Mouse (Mus musculus): ENCODE results near the gene Gm5431. TPM values are rescaled to one million over a fixed set of nuclear protein-coding genes. Genes with fewer than 3 reads are reported as not detected.
A peak's percentile ranks its signal among the peaks of the same experiment; 100 is the strongest.

Gene Gm5431
- polyA plus RNA-seq, 1 experiment from 2014 or later = 0.28 TPM

DNA sequence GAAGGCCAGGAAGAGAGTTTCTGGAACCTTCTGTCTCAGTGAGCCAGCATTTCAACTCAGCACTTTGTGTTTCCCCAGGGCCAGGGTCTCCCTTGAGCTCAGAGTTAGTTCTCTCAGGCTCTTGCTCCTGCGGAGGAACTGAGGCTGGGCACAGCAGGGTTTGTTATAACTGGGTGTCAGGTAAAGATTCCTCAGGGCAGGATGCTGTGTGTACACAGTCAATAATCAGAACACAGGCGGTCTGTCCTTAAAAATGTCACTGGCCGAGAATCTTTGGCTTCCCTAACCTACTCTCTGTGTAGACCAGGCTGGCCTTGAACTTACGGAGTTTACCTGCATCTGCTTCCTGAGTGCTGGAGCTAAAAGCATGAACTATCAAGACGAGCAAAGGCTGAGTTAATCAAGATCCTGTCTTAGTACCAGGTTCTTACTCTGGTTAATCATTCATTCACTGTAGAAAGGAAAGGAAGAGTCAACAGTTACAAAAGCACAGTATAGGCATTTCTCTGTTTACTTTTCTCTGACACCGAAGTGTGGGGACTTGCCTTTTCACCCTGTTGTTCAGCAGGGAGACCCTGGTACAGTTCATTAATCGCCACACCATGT is 29.2 kb downstream of the Gm5431 start:
- Histone ChIP-seq H3K27ac (ENCODE audit: low read length) (peak overlapping the region; percentile 88), H3K27me3 (replicated peaks; ENCODE audit: control insufficient read depth, insufficient read depth, low read length) (no peaks in the 10 kb centered on the region), H3K36me3 (ENCODE audit: control insufficient read depth, insufficient read depth, low read length) (no peaks in the 10 kb centered on the region), H3K4me2 (ENCODE audit: low read depth, low read length) (peak overlapping the region; percentile 79), H3K4me3 (ENCODE audit: low read length) (peak overlapping the region; percentile 2; the same call in 1 of the 2 replicates), H3K9me3 (ENCODE audit: control insufficient read depth, low read length) (no peaks in the 10 kb centered on the region), H3K9ac (ENCODE audit: low read depth, low read length) (peak overlapping the region; percentile 70; the same call in 1 of the 2 replicates), H3K4me1 (ENCODE audit: control insufficient read depth, insufficient read depth, low read length) (peaks cover 19% of the 10 kb centered on the region)
- peak; percentile 47 for ATAC-seq
- 54% methylated on average over 7 of the region's 7 CpGs for WGBS

DNA sequence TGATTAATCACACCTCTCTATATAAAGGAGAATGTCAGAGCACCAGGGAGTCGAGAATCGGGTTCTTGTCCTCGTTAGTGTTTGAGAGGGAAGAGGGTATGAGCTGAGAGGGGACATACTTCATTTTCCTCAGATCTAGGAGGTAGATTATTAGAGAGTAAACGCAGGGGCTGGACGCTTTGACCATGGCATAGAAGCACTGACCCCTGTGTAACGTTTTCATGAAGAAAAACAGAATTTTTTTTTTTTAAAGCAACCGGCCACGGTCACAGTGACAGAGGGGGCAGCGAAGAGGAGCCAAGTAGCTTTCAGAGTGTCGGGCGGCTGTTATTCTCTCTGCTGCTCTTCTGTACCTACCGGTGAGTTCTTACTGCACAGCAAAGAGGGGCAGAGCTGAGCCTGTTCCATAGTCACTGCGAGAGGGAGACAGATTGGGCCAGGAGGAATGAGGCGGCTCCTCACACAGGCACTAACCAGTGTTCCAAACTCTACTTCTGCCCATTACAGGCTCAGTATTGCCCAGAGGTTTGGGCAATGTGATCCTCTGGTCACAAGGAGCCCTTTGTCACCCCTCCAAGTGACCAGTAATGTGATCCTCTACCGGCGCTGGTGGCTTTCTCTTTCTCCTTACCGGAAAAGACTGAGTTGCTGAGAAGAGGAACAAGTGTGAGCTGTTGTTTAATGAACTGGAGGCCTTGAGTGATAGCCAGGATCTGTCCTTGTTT is 30.0 kb downstream of the Gm5431 start:
- H3K36me3 ChIP-seq (ENCODE audit: control insufficient read depth, insufficient read depth, low read length) = no peaks in the 10 kb centered on the region
- H3K9ac ChIP-seq (ENCODE audit: low read depth, low read length) = peak overlapping the region; percentile 70
- peak overlapping the region; percentile 47 for H3K4me3 ChIP-seq (ENCODE audit: low read length)
- H3K27me3 ChIP-seq (replicated peaks; ENCODE audit: control insufficient read depth, insufficient read depth, low read length) = no peaks in the 10 kb centered on the region
- peak overlapping the region; percentile 88 for H3K27ac ChIP-seq (ENCODE audit: low read length)
- H3K4me1 ChIP-seq (ENCODE audit: control insufficient read depth, insufficient read depth, low read length) = peaks cover 19% of the 10 kb centered on the region
- WGBS = 11% methylated on average over 17 of the region's 17 CpGs
- no peaks in the 10 kb centered on the region for H3K9me3 ChIP-seq (ENCODE audit: control insufficient read depth, low read length)
- H3K4me2 ChIP-seq (ENCODE audit: low read depth, low read length) = peak overlapping the region; percentile 79
- no peak for ATAC-seq

DNA sequence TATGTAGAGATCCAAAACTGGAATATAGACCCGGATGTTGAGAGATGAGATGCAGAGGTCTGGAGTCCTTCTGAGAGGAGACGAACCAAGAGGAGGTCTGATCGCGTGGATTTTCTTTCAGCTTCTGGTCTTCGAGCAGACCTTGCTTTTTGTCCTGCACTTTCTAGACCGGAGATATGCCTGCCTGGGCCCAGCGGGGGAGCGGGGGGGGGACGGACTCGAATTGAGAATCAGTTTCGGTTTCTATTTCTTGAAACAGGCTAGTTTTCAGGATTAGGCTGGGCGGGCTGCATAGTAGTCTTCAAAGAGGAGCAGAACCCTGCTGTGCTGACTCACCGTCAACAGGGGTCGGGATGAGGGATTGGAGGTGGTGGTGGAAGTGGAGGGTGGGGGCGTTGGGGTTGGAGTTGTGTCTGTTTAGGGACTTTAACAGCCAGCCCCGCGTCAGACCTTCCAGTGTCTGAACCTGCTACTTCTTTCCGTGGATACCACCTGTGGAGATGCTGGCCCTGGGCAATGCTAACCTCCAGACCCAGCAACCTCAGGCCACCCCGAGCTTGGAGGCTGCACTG is 30.7 kb downstream of the Gm5431 start, which contains the start of gene Irgm1:
Gene Irgm1 (minus strand): TSS at position 483 of the 572 bp plus-strand sequence.
- peaks cover 6% of the 10 kb centered on the region for H3K36me3 ChIP-seq (ENCODE audit: control insufficient read depth, insufficient read depth, low read length)
- peak within 1 kb of the TSS; percentile 88 for H3K27ac ChIP-seq (ENCODE audit: low read length)
- H3K4me1 ChIP-seq (ENCODE audit: control insufficient read depth, insufficient read depth, low read length) = peaks cover 19% of the 10 kb centered on the region
- no peaks in the 10 kb centered on the region for H3K27me3 ChIP-seq (replicated peaks; ENCODE audit: control insufficient read depth, insufficient read depth, low read length)
- H3K4me3 ChIP-seq (ENCODE audit: low read length) = peak within 1 kb of the TSS; percentile 47
- ATAC-seq = peak; percentile 22
- H3K4me2 ChIP-seq (ENCODE audit: low read depth, low read length) = peak within 1 kb of the TSS; percentile 79
- under 1% methylated on average over 19 of the region's 19 CpGs for WGBS
- H3K9ac ChIP-seq (ENCODE audit: low read depth, low read length) = peak within 1 kb of the TSS; percentile 70
- H3K9me3 ChIP-seq (ENCODE audit: control insufficient read depth, low read length) = no peaks in the 10 kb centered on the region

DNA sequence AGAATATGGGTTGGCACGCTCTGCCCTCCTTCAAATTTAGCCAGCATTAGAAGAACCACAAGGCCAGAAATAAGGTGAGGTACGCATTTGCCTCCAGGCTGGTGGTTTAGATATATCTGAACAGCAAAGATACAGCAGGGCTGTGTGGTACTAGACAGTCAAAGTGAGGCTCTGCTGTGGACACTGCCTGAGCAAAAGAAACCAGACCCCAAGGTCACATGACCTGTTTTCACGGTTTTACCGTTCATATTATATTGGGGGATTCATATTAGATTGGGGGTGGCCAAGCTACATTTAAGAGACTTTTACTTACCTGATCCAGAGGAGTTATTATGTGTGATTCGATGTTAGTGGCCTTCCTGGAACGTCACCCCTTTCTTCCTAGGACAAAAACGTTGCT is 31.2 kb downstream of the Gm5431 start:
- Histone ChIP-seq H3K4me1 (ENCODE audit: control insufficient read depth, insufficient read depth, low read length) (peaks cover 19% of the 10 kb centered on the region), H3K9ac (ENCODE audit: low read depth, low read length) (peak overlapping the region; percentile 70), H3K27ac (ENCODE audit: low read length) (peak overlapping the region; percentile 88), H3K4me2 (ENCODE audit: low read depth, low read length) (peak overlapping the region; percentile 79), H3K36me3 (ENCODE audit: control insufficient read depth, insufficient read depth, low read length) (peaks cover 8% of the 10 kb centered on the region), H3K27me3 (replicated peaks; ENCODE audit: control insufficient read depth, insufficient read depth, low read length) (no peaks in the 10 kb centered on the region), H3K9me3 (ENCODE audit: control insufficient read depth, low read length) (no peaks in the 10 kb centered on the region), H3K4me3 (ENCODE audit: low read length) (peak overlapping the region; percentile 47)
- no peak for ATAC-seq
- WGBS = 23% methylated on average over 7 of the region's 7 CpGs

DNA sequence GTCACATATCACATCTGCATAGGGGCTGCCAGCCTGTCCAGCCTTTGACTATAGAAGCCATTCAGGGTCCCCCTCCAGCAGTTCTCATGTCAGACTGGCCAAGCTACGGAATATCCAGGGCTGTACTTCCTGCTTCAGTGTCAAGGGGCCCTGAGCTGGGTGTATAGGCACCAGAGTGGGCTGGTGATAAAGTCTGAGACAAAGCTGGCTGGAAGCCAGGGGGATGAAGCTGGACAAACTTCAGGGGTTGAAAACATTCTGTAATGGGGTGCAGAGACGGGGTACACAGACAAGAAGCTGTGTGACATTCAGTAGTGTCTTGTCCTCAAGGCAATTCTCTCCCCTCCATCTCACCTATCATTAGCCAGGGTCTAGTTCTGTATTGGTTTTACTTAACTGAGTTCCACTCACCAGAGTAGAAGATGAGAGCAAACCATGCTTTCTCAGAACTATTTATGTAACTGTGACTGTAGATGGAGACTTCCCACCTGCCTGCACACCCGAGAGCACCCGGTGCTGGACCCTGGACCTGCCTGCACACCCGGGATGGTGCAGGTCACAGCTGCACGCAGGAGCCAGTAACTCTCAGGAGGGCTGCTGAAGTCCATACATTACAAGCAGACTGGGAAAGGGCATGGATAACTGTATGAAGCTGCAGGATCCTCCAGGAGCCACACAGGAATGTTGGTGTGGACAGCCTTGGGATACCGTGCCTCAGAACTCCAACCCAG is 32.5 kb downstream of the Gm5431 start:
- Histone ChIP-seq H3K4me3 (ENCODE audit: low read length) (peak overlapping the region; percentile 47), H3K9me3 (ENCODE audit: control insufficient read depth, low read length) (no peaks in the 10 kb centered on the region), H3K27me3 (replicated peaks; ENCODE audit: control insufficient read depth, insufficient read depth, low read length) (no peaks in the 10 kb centered on the region), H3K4me2 (ENCODE audit: low read depth, low read length) (peak overlapping the region; percentile 79), H3K4me1 (ENCODE audit: control insufficient read depth, insufficient read depth, low read length) (peaks cover 19% of the 10 kb centered on the region), H3K36me3 (ENCODE audit: control insufficient read depth, insufficient read depth, low read length) (peaks cover 8% of the 10 kb centered on the region), H3K27ac (ENCODE audit: low read length) (peak overlapping the region; percentile 76), H3K9ac (ENCODE audit: low read depth, low read length) (peak overlapping the region; percentile 55)
- 31% methylated on average over 7 of the region's 7 CpGs for WGBS
- peak; percentile 51 for ATAC-seq

DNA sequence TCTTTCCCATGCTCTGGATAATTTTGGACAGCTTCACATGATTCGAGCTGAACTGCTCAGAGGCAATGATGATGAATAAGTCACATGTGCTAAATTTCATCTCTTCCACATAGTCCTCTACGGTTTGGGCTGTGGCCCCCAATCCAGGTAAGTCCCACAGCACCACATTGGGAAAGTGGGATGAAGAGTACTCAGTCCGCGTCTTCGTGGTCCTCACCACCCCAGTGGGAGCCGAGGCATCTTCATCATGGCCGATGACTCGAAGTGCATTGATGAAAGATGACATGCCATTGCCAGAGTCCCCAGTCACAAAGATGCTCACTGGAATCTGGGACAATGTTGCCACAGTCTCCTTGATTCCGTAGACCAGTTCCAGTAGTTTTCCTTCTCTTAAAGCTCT is 35.5 kb downstream of the Gm5431 start:
- no peak for ATAC-seq
- Histone ChIP-seq H3K27me3 (replicated peaks; ENCODE audit: control insufficient read depth, insufficient read depth, low read length) (no peaks in the 10 kb centered on the region), H3K4me2 (ENCODE audit: low read depth, low read length) (no peak overlapping the region), H3K9ac (ENCODE audit: low read depth, low read length) (no peak overlapping the region), H3K4me3 (ENCODE audit: low read length) (no peak overlapping the region), H3K27ac (ENCODE audit: low read length) (no peak overlapping the region), H3K4me1 (ENCODE audit: control insufficient read depth, insufficient read depth, low read length) (peaks cover 12% of the 10 kb centered on the region), H3K9me3 (ENCODE audit: control insufficient read depth, low read length) (no peaks in the 10 kb centered on the region), H3K36me3 (ENCODE audit: control insufficient read depth, insufficient read depth, low read length) (peaks cover 8% of the 10 kb centered on the region)
- WGBS = 97% methylated on average over 9 of the region's 9 CpGs

DNA sequence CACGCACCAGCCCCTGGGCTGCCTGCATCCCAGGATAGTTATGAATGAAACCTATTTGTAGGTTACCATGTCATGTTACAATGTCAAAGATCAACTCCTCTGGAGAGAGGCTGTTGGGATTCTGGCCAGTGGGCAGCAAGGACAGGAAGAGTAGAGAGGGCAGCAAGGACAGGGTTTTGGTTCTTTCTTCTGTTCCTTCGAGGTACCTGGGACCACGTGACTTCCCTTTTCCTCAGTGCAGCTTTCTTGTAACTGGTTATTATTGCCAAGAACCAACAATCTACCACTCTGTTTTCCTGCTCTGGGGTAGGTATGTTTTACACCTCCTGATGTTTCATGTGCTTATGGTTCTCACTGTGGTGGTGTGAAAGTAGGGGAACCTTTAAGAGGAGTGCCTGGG is 38.2 kb downstream of the Gm5431 start:
- no peak overlapping the region for H3K27ac ChIP-seq (ENCODE audit: low read length)
- 86% methylated on average over 3 of the region's 3 CpGs for WGBS
- H3K27me3 ChIP-seq (replicated peaks; ENCODE audit: control insufficient read depth, insufficient read depth, low read length) = no peaks in the 10 kb centered on the region
- H3K36me3 ChIP-seq (ENCODE audit: control insufficient read depth, insufficient read depth, low read length) = peaks cover 8% of the 10 kb centered on the region
- H3K9ac ChIP-seq (ENCODE audit: low read depth, low read length) = no peak overlapping the region
- no peaks in the 10 kb centered on the region for H3K4me1 ChIP-seq (ENCODE audit: control insufficient read depth, insufficient read depth, low read length)
- H3K4me2 ChIP-seq (ENCODE audit: low read depth, low read length) = no peak overlapping the region
- H3K4me3 ChIP-seq (ENCODE audit: low read length) = no peak overlapping the region
- ATAC-seq = no peak
- H3K9me3 ChIP-seq (ENCODE audit: control insufficient read depth, low read length) = no peaks in the 10 kb centered on the region

DNA sequence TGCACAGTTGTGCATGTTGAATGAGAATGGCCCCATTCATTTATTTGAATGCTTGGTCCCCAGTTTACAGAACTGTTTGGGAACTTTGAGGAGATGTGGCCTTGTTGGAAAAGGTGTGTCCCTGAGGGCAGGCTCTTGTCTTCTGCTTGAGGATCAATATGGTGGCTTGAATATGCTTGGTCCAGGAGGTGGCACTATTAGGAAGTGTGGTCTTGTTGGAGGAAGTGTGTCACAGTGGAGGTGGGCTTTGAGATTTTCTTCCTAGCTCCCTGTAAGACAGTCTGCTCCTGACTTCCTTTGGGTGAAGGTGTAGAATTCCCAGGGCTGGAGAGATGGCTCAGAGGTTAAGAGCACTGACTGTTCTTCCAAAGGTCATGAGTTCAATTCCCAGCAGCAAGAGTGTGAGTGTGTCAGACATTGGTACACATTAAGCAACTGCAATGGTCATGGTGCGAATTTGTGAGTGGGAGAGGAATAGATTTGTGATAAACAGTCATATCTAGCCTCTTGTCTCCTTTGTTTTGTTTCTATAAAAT is 39.2 kb downstream of the Gm5431 start:
- Histone ChIP-seq H3K9ac (ENCODE audit: low read depth, low read length) (no peak overlapping the region), H3K4me1 (ENCODE audit: control insufficient read depth, insufficient read depth, low read length) (no peaks in the 10 kb centered on the region), H3K9me3 (ENCODE audit: control insufficient read depth, low read length) (no peaks in the 10 kb centered on the region), H3K27me3 (replicated peaks; ENCODE audit: control insufficient read depth, insufficient read depth, low read length) (no peaks in the 10 kb centered on the region), H3K4me2 (ENCODE audit: low read depth, low read length) (no peak overlapping the region), H3K4me3 (ENCODE audit: low read length) (no peak overlapping the region), H3K27ac (ENCODE audit: low read length) (no peak overlapping the region), H3K36me3 (ENCODE audit: control insufficient read depth, insufficient read depth, low read length) (peaks cover 8% of the 10 kb centered on the region)
- no peak for ATAC-seq
- WGBS = 70% methylated on average over 1 of the region's 1 CpGs

DNA sequence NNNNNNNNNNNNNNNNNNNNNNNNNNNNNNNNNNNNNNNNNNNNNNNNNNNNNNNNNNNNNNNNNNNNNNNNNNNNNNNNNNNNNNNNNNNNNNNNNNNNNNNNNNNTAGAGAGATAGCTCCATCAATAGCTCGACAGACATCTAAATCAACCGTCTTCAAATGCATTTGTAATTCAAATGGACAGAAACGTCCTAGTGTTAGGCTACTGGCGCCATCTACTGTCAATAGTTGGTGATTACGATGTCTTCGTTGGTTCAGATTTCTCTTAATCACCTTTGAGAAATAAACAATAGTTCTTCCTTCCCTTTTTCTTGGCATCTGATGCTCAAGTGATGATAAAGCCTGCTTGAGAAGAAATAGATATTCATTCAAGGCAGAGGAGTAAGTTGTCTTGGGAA is 43.0 kb downstream of the Gm5431 start:
- Histone ChIP-seq H3K4me1 (ENCODE audit: control insufficient read depth, insufficient read depth, low read length) (peaks cover 9% of the 10 kb centered on the region), H3K27ac (ENCODE audit: low read length) (no peak overlapping the region), H3K27me3 (replicated peaks; ENCODE audit: control insufficient read depth, insufficient read depth, low read length) (no peaks in the 10 kb centered on the region), H3K9me3 (ENCODE audit: control insufficient read depth, low read length) (no peaks in the 10 kb centered on the region), H3K4me2 (ENCODE audit: low read depth, low read length) (peak overlapping the region; percentile 53), H3K4me3 (ENCODE audit: low read length) (no peak overlapping the region), H3K9ac (ENCODE audit: low read depth, low read length) (no peak overlapping the region), H3K36me3 (ENCODE audit: control insufficient read depth, insufficient read depth, low read length) (no peaks in the 10 kb centered on the region)
- ATAC-seq = no peak
- 2% methylated on average over 6 of the region's 6 CpGs for WGBS
